Mouse (Mus musculus) monocyte, adult 2 months (primary cell): Measurements from ENCODE around the gene Slc16a11.

Source experiments
- DNase-seq, 2 experiments: peaks; one replicate each; pipeline ENCODE4 v3.0.0; 2022; ENCODE audit warnings: low spot score in 2 of 2, low read depth in 1 of 2

Slc16a11 gene

GRCm38 (mm10) chr11:70225798-70226601, 13.4 kb downstream of the Slc16a11 start:
- DNase-seq, result no peak

GRCm38 (mm10) chr11:70226602-70226890, 14.0 kb downstream of the Slc16a11 start:
- DNase-seq, result no peak

GRCm38 (mm10) chr11:70227126-70227525, 14.6 kb downstream of the Slc16a11 start:
- no peak for DNase-seq

- no peak for DNase-seq
These were observed 15.2 kb downstream of the Slc16a11 start for GRCm38 (mm10) chr11:70227661-70228245.

GRCm38 (mm10) chr11:70228828-70229227, 16.3 kb downstream of the Slc16a11 start:
- peak in 1 of 2 experiments; percentile 61 for DNase-seq

- no peak for DNase-seq
These were observed 16.9 kb downstream of the Slc16a11 start, which contains the start of gene Bcl6b for GRCm38 (mm10) chr11:70229260-70230010. TSS of gene Bcl6b (minus strand) at chr11:70229798.

- peak in 1 of 2 experiments; percentile 73 for DNase-seq
These were observed 17.7 kb downstream of the Slc16a11 start for GRCm38 (mm10) chr11:70230239-70230727.

- no peak for DNase-seq
These were observed 20.0 kb downstream of the Slc16a11 start for GRCm38 (mm10) chr11:70232546-70232945.

- no peak for DNase-seq
These were observed 20.5 kb downstream of the Slc16a11 start for GRCm38 (mm10) chr11:70233016-70233415.

GRCm38 (mm10) chr11:70234037-70234436, 21.5 kb downstream of the Slc16a11 start:
- DNase-seq, result no peak

- no peak for DNase-seq
These were observed 21.9 kb downstream of the Slc16a11 start for GRCm38 (mm10) chr11:70234497-70234896.

- DNase-seq, result no peak
These were observed 22.8 kb downstream of the Slc16a11 start for GRCm38 (mm10) chr11:70235254-70235900.

GRCm38 (mm10) chr11:70236717-70237116, 24.2 kb downstream of the Slc16a11 start:
- DNase-seq, result no peak

- DNase-seq, result peak; percentile 86 to 90
These were observed 25.1 kb downstream of the Slc16a11 start, which contains the start of gene 0610010K14Rik for GRCm38 (mm10) chr11:70237457-70238167. TSS of gene 0610010K14Rik (minus strand) at chr11:70237914.

GRCm38 (mm10) chr11:70238591-70239440, 26.3 kb downstream of the Slc16a11 start:
- no peak for DNase-seq

- DNase-seq, result peak; percentile 46 to 78
These were observed 27.2 kb downstream of the Slc16a11 start, which contains the start of the genes Gm21988 and Rnasek for GRCm38 (mm10) chr11:70239541-70240279. TSS of gene Gm21988 (minus strand) at chr11:70239830. TSS of gene Rnasek (minus strand) at chr11:70239842.

GRCm38 (mm10) chr11:70242591-70242990, 30.0 kb downstream of the Slc16a11 start:
- no peak for DNase-seq

GRCm38 (mm10) chr11:70247136-70247845, 34.7 kb downstream of the Slc16a11 start:
- DNase-seq, result peak in 1 of 2 experiments; percentile 60
